Mouse (Mus musculus) lung, embryonic 15.5 days (tissue): ENCODE results near the gene Aktip. TPM values are rescaled to one million over a fixed set of nuclear protein-coding genes. Genes with fewer than 3 reads are reported as not detected.

ENCODE experiments used
- ATAC-seq: fragments of 200-750 bp; cut with Nextera tagmentation; 2 replicates; pipeline ENCODE4 v1.8.0; 2017; ENCODE audit warnings: moderate number of reproducible peaks, borderline replicate concordance; ENCODE audit not compliant: low FRiP score, low TSS enrichment; ENCODE audit errors: extremely low read depth
- H3K27ac ChIP-seq: fragments of 300-500 bp; sonication (generic); 2 replicates; pipeline ENCODE4 v1.5.1; 2015; ENCODE audit warnings: moderate library complexity, mild to moderate bottlenecking, inconsistent platforms
- H3K27me3 ChIP-seq: fragments of 300-500 bp; sonication (generic); 2 replicates; pipeline ENCODE4 v1.6.1; 2015; ENCODE audit warnings: inconsistent platforms
- H3K36me3 ChIP-seq: fragments of 300-500 bp; sonication (generic); 2 replicates; pipeline ENCODE4 v1.6.1; 2015; ENCODE audit warnings: inconsistent platforms
- H3K4me1 ChIP-seq: fragments of 300-500 bp; sonication (generic); 2 replicates; pipeline ENCODE4 v1.6.1; 2015; ENCODE audit warnings: inconsistent platforms
- H3K4me2 ChIP-seq: fragments of 300-500 bp; sonication (generic); 2 replicates; pipeline ENCODE4 v1.6.1; 2015; ENCODE audit warnings: inconsistent platforms, mild to moderate bottlenecking, moderate library complexity
- H3K4me3 ChIP-seq: fragments of 300-500 bp; sonication (generic); 2 replicates; pipeline ENCODE4 v1.5.1; 2015; ENCODE audit warnings: mild to moderate bottlenecking, inconsistent platforms
- H3K9ac ChIP-seq: fragments of 300-500 bp; sonication (generic); 2 replicates; pipeline ENCODE4 v1.6.1; 2015; ENCODE audit warnings: inconsistent platforms
- H3K9me3 ChIP-seq: fragments of 300-500 bp; sonication (generic); 2 replicates; pipeline ENCODE4 v1.6.1; 2016; ENCODE audit warnings: inconsistent platforms
- WGBS: fragments of 180-500 bp; shearing (Covaris S2); methylation state at CpG from one replicate; pipeline ENCODE4 v1.1.7; 2015; 5-methylcytosine and 5-hydroxymethylcytosine counted together
- polyA plus RNA-seq: library from polyadenylated mRNA; unstranded; fragments of >200 nt; fragmentation: Nextera tagmentation; extraction: Ambion mirVana; gene quantifications from 2 replicates; pipeline ENCODE4 v1.2.1, GENCODE M21; 2015

Aktip gene
- polyA plus RNA-seq, 1 experiment from 2014 or later = 63.2 TPM

GRCm38 (mm10) chr8:91151531-91151930, 48.2 kb downstream of the Aktip start:
- ATAC-seq = no peak
- Histone ChIP-seq H3K4me2 (no peak overlapping the region), H3K36me3 (no peaks in the 10 kb centered on the region), H3K27me3 (no peaks in the 10 kb centered on the region), H3K27ac (no peak overlapping the region), H3K4me3 (no peak overlapping the region), H3K9me3 (no peaks in the 10 kb centered on the region), H3K9ac (no peak overlapping the region), H3K4me1 (no peaks in the 10 kb centered on the region)
- WGBS = 87% methylated on average over 7 of the region's 7 CpGs

GRCm38 (mm10) chr8:91149298-91149697, 50.5 kb downstream of the Aktip start:
- H3K9ac ChIP-seq = no peak overlapping the region
- H3K4me1 ChIP-seq = no peaks in the 10 kb centered on the region
- H3K36me3 ChIP-seq = no peaks in the 10 kb centered on the region
- H3K9me3 ChIP-seq = no peaks in the 10 kb centered on the region
- no peaks in the 10 kb centered on the region for H3K27me3 ChIP-seq
- 59% methylated on average over 3 of the region's 3 CpGs for WGBS
- H3K27ac ChIP-seq = no peak overlapping the region
- ATAC-seq = no peak
- no peak overlapping the region for H3K4me3 ChIP-seq
- H3K4me2 ChIP-seq = no peak overlapping the region

GRCm38 (mm10) chr8:91148643-91149178, 51.1 kb downstream of the Aktip start:
- H3K4me3 ChIP-seq = no peak overlapping the region
- H3K4me1 ChIP-seq = no peaks in the 10 kb centered on the region
- H3K4me2 ChIP-seq = no peak overlapping the region
- no peak overlapping the region for H3K9ac ChIP-seq
- 56% methylated on average over 15 of the region's 15 CpGs for WGBS
- no peaks in the 10 kb centered on the region for H3K36me3 ChIP-seq
- H3K27ac ChIP-seq = no peak overlapping the region
- no peaks in the 10 kb centered on the region for H3K27me3 ChIP-seq
- no peak for ATAC-seq
- H3K9me3 ChIP-seq = no peaks in the 10 kb centered on the region

GRCm38 (mm10) chr8:91147715-91148114, 52.1 kb downstream of the Aktip start:
- Histone ChIP-seq H3K4me2 (peak overlapping the region; percentile 36; the same call in 1 of the 2 replicates), H3K4me1 (no peaks in the 10 kb centered on the region), H3K36me3 (no peaks in the 10 kb centered on the region), H3K27me3 (no peaks in the 10 kb centered on the region), H3K27ac (no peak overlapping the region), H3K9ac (no peak overlapping the region), H3K9me3 (no peaks in the 10 kb centered on the region), H3K4me3 (no peak overlapping the region)
- WGBS = 4% methylated on average over 6 of the region's 6 CpGs
- no peak for ATAC-seq

GRCm38 (mm10) chr8:91140828-91141227, 58.9 kb downstream of the Aktip start:
- WGBS = 66% methylated on average over 4 of the region's 4 CpGs
- no peak for ATAC-seq

GRCm38 (mm10) chr8:91135308-91136181, 64.2 kb downstream of the Aktip start:
- 79% methylated on average over 14 of the region's 14 CpGs for WGBS
- no peaks in the 10 kb centered on the region for H3K36me3 ChIP-seq
- no peak overlapping the region for H3K4me2 ChIP-seq
- no peaks in the 10 kb centered on the region for H3K27me3 ChIP-seq
- no peak overlapping the region for H3K27ac ChIP-seq
- H3K4me1 ChIP-seq = peaks cover 16% of the 10 kb centered on the region
- ATAC-seq = no peak
- no peak overlapping the region for H3K4me3 ChIP-seq
- no peak overlapping the region for H3K9ac ChIP-seq
- H3K9me3 ChIP-seq = no peaks in the 10 kb centered on the region

More at GRCm38 (mm10) chr8:91140828-91141227, 58.9 kb downstream of the Aktip start:
- no peaks in the 10 kb centered on the region for H3K9me3 ChIP-seq
- H3K36me3 ChIP-seq = no peaks in the 10 kb centered on the region
- H3K27ac ChIP-seq = no peak overlapping the region
- H3K4me3 ChIP-seq = no peak overlapping the region
- no peaks in the 10 kb centered on the region for H3K4me1 ChIP-seq
- no peak overlapping the region for H3K4me2 ChIP-seq
- H3K9ac ChIP-seq = no peak overlapping the region
- no peaks in the 10 kb centered on the region for H3K27me3 ChIP-seq

DNA sequence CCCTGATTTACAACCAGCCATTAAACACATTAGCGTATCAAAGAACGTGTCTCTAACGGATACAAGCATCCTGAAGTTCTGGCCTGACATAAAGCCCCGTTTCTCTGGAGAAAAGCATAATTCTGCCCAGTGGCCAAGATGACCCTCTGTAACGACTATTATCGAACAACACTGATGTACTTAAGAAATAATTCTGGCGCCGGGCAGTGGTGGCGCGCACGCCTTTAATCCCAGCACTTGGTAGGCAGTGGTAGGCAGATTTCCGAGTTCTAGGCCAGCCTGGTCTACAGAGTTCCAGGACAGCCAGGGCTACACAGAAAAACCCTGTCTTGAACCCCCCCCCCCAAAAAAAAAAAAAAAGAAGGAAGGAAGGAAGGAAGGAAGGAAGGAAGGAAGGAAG, 65.1 kb downstream of the Aktip start:
- WGBS = 52% methylated on average over 12 of the region's 12 CpGs
- H3K4me3 ChIP-seq = peak overlapping the region; percentile 88

GRCm38 (mm10) chr8:91134070-91134475, 65.7 kb downstream of the Aktip start:
- under 1% methylated on average over 24 of the region's 24 CpGs for WGBS
- ATAC-seq = peak; percentile 99
- no peaks in the 10 kb centered on the region for H3K9me3 ChIP-seq
- H3K4me2 ChIP-seq = peak overlapping the region; percentile 46
- H3K4me3 ChIP-seq = peak overlapping the region; percentile 88
- peak overlapping the region; percentile 32 for H3K9ac ChIP-seq
- peak overlapping the region; percentile 55 for H3K27ac ChIP-seq
- no peaks in the 10 kb centered on the region for H3K27me3 ChIP-seq
- peaks cover 16% of the 10 kb centered on the region for H3K4me1 ChIP-seq
- peaks cover 5% of the 10 kb centered on the region for H3K36me3 ChIP-seq

More for the DNA sequence above, 65.1 kb downstream of the Aktip start:
- Histone ChIP-seq H3K27me3 (no peaks in the 10 kb centered on the region), H3K9me3 (no peaks in the 10 kb centered on the region), H3K4me1 (peaks cover 16% of the 10 kb centered on the region), H3K36me3 (no peaks in the 10 kb centered on the region), H3K9ac (peak overlapping the region; percentile 32; the same call in 1 of the 2 replicates), H3K27ac (peak overlapping the region; percentile 55), H3K4me2 (peak overlapping the region; percentile 46)
- no peak for ATAC-seq

- Histone ChIP-seq H3K4me2 (peak overlapping the region; percentile 77), H3K9me3 (no peaks in the 10 kb centered on the region), H3K36me3 (peaks cover 10% of the 10 kb centered on the region), H3K27ac (peak overlapping the region; percentile 88), H3K4me3 (peak overlapping the region; percentile 88), H3K9ac (peak overlapping the region; percentile 70), H3K4me1 (peaks cover 16% of the 10 kb centered on the region), H3K27me3 (no peaks in the 10 kb centered on the region)
- under 1% methylated on average over 58 of the region's 58 CpGs for WGBS
- peak; percentile 58 for ATAC-seq
Observed at GRCm38 (mm10) chr8:91133441-91134069, 66.2 kb downstream of the Aktip start.

- H3K4me2 ChIP-seq = peak overlapping the region; percentile 77
- peak overlapping the region; percentile 88 for H3K4me3 ChIP-seq
- peaks cover 16% of the 10 kb centered on the region for H3K4me1 ChIP-seq
- H3K36me3 ChIP-seq = peaks cover 18% of the 10 kb centered on the region
- no peaks in the 10 kb centered on the region for H3K9me3 ChIP-seq
- peak overlapping the region; percentile 70 for H3K9ac ChIP-seq
- H3K27me3 ChIP-seq = no peaks in the 10 kb centered on the region
- no peak for ATAC-seq
- peak overlapping the region; percentile 88; the same call in 1 of the 2 replicates for H3K27ac ChIP-seq
- 63% methylated on average over 4 of the region's 4 CpGs for WGBS
Observed at GRCm38 (mm10) chr8:91132731-91133130, 67.0 kb downstream of the Aktip start.

DNA sequence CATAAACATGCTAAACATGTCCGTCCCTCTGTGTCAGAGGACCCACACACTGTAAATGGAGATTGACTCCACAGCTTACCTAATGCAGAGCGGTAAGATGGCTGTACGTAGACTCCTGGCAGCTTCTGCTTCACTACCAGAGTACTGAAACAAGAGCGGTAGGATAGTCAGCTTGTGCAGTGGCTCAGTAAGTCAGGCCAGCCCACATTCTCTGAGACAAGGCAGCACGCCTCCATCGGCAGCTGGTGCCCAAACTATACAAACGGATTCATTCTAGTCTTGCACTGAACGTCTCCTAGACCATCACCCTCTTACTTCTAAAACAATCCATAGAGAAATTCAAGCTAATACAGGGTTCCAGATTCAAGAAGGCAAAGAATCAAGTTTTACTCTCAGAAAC, 73.0 kb downstream of the Aktip start:
- no peak overlapping the region for H3K9ac ChIP-seq
- 88% methylated on average over 8 of the region's 8 CpGs for WGBS
- no peak overlapping the region for H3K27ac ChIP-seq
- H3K4me1 ChIP-seq = no peaks in the 10 kb centered on the region
- H3K27me3 ChIP-seq = no peaks in the 10 kb centered on the region
- peaks cover 68% of the 10 kb centered on the region for H3K36me3 ChIP-seq
- no peak overlapping the region for H3K4me2 ChIP-seq
- H3K4me3 ChIP-seq = no peak overlapping the region
- no peak for ATAC-seq
- no peaks in the 10 kb centered on the region for H3K9me3 ChIP-seq

GRCm38 (mm10) chr8:91124315-91124714, 75.5 kb downstream of the Aktip start:
- WGBS = 92% methylated on average over 5 of the region's 5 CpGs
- H3K4me2 ChIP-seq = no peak overlapping the region
- H3K4me1 ChIP-seq = no peaks in the 10 kb centered on the region
- H3K27me3 ChIP-seq = no peaks in the 10 kb centered on the region
- no peak for ATAC-seq
- peaks cover 81% of the 10 kb centered on the region for H3K36me3 ChIP-seq
- no peak overlapping the region for H3K4me3 ChIP-seq
- no peak overlapping the region for H3K27ac ChIP-seq
- no peak overlapping the region for H3K9ac ChIP-seq
- H3K9me3 ChIP-seq = no peaks in the 10 kb centered on the region
